Mouse (Mus musculus): ENCODE results near the gene Rftn1.

The Rftn1 gene

DNA sequence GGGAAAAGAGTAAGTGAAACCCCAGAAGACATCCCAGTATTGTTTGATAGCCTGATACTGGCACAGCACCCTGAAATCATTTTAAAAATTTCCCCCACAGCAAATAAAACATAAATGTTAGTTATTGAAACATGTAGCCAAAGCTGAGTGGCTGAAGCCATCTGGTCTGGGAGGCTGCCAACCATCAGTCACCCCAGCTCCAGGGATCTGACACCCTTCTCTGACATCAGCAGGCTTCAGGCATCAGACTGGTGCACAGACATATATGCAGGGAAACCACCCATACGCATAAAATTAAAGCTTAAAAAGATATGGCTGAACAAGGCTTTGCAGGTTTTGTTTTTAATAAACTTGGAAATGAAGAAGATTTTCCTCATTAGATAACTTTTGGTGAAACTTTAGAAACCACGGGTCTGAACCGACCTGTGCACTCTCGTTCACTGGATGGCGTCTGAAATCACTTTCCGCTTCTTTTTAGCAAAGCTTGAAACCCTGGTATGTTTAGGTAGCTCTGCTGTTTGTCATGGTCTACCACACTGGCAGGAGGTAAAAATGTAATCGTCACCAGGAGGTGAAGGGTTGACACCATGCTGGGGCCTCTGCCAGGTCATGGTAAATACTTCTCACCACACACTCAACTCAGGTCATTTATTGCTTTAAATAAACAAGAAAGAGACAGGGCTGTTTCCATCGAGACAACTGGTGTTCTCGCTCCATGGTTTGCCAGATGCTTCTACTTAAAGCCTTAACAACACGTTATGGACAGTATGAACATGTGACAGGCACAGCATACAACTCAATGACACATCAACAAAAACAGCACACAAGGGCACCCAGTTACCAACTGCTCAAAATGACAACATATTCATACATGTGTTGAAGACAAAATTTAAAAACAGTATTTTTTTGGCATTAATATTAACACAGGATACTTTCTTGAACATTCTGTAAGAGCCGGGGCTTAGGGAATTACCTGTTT lies 197.6 kb downstream of the Rftn1 start:
- intact Hi-C loops (cut with DNase I), result no loop called here

DNA sequence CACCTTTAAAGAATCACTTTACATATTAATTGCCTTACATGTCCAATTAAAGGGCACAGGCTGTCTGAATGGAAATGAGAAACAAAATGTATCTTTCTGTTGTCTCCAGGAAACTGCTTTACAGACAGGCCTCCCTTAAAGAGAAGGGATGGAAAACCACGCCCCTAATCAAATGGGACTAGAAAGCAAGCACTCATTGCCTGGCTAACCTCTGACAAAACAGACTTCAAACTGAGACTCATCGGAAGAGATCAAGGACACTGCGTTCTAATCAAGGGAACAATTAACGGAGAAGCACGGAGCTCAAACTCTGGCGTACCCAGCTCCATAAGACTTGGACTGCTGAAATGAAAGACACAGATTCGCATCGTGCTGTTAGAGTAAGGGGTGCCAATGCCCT lies 200.9 kb downstream of the Rftn1 start:
- intact Hi-C loops (cut with DNase I), result no loop called here

GRCm38 (mm10) chr17:49987095-49987494 lies 203.4 kb downstream of the Rftn1 start:
- intact Hi-C loops (cut with DNase I), result no loop called here

DNA sequence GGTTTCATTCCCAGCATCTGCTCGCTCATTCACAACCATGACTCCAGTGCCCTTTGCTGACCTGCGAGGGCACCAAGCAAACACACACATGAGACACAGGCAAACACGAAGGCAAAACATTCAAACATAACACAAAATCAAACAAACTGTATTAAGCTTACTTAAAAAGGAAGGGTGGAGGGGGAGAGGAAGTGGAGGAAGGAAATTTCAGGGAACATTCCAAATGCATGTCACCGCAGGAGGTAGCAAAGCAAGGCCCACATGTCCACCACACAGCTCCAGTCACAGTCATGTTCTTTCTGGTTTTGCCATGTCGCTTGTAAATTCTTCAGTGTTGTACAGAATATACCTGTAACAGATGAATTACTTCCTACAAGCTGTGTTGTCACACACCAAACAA lies 207.0 kb downstream of the Rftn1 start:
- intact Hi-C loops (cut with DNase I), result no loop called here

GRCm38 (mm10) chr17:49982611-49983390 lies 207.7 kb downstream of the Rftn1 start:
- intact Hi-C loops (cut with DNase I), result no loop called here

DNA sequence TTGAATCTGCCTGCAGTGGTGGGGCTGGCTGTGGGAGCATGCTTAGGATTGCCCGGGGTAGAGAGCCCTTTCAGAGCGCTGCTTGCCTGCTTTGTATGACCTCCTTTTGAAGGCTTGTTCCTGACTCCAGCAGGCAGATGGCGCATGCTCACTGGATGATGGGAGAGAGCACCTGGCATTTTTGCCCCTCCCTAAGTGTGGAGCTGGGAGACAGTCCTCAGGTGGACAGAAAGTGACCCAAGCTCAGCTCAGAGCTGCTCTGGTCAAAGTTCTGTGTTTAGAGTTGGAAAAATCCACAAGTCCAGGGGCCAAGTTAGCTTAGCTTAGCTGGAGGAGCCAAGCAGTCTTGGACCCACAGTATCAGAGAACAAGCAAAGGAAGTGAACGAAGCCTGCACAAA lies 208.9 kb downstream of the Rftn1 start:
- intact Hi-C loops (cut with DNase I), result no loop called here

DNA sequence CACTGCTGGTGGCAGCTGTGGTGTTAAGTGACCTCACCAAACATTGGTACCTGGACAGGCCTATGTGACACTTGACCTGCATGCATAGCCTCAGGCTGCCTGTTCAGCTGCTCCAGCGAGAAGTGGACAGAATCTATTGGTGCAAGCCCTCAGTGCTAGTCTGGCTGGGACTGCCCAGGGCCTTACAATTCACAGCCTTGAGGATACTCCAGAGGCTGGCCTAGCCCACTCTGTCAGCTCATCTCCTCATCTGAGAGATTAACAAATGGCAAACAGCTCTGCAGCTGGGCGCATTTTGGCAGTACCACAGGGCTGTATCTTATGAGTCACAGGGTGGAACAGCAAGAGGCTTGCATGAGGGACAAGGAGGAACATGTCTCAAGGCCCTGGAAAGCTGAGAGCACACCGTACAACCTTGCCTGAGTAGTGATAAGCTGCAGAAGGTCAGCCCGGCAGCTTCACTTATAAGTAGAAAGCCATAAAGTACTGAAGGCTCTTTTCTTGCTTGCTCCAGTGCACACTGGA lies 210.7 kb downstream of the Rftn1 start:
- intact Hi-C loops (cut with DNase I), result no loop called here

GRCm38 (mm10) chr17:49977424-49977790 lies 213.1 kb downstream of the Rftn1 start:
- intact Hi-C loops (cut with DNase I), result no loop called here

- intact Hi-C loops (cut with DNase I), result no loop called here
Measured at GRCm38 (mm10) chr17:49976678-49977423, 213.6 kb downstream of the Rftn1 start.

GRCm38 (mm10) chr17:49975481-49975880 lies 215.0 kb downstream of the Rftn1 start:
- intact Hi-C loops (cut with DNase I), result no loop called here

DNA sequence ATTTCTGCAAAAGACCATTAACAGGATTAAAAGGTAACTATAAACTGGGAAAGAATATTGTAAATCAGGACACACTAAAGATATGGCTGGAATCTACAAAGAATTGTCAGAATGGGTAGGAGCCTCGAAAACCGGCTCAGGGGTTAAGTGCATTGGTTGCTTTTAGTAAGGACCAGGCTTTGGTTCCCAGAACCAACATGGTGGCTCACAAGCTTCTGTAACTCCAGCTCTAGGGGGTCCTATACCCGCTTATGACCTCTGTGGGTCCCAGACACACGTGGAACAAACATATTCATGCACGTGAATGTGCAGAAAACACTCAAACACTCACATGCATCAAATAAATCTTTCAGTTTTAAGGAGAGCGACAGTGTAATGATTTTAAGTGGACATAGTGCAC lies 215.5 kb downstream of the Rftn1 start:
- intact Hi-C loops (cut with DNase I), result no loop called here

GRCm38 (mm10) chr17:49972164-49972563 lies 218.3 kb downstream of the Rftn1 start:
- intact Hi-C loops (cut with DNase I), result no loop called here

GRCm38 (mm10) chr17:49971057-49971456 lies 219.4 kb downstream of the Rftn1 start:
- intact Hi-C loops (cut with DNase I), result no loop called here

DNA sequence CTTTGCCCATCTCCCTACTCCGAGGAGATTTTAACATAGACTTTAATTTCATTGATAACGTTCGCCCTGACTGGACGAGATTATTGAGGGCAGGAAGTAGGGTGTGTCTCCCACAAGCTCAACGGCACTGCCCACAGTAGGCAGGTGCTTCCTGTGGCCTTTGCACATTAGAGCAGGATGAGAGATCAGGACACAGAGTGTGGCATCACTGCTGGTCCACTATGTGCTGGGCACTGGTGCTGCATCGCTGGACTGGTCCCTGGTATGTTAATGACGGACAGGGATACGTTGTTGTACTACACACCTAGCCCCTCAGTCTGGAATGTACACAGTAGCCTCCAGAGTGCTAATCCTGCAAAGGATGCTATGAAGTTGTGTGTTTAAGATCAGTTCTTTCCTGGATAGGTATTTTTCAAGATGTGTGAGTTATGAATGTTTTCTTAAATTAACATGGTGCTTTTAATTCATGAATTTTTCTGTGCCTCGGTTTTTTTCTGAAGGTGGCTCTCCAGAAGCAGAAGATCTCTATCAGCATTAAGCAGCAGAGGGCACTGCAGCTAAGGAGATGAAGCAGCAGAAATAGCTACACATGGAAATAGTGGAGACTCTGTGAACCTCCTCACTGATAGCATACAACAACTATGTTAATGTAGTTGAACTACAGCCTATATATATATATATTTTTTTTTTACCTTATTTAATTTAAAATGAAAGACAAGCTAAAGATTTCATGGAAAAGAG lies 221.8 kb downstream of the Rftn1 start:
- intact Hi-C loops (cut with DNase I), result loop anchor here (1.0 to 5.0 kb wide), 2 partner anchors 224 to 269 kb away; partner anchors contain the start of gene Rftn1

- intact Hi-C loops (cut with DNase I), result loop anchor here (5.0 kb wide), 1 partner anchor 226 kb away; the partner anchor contains the start of gene Rftn1
Measured at GRCm38 (mm10) chr17:49965846-49966762, 224.4 kb downstream of the Rftn1 start.

GRCm38 (mm10) chr17:49965035-49965434 lies 225.4 kb downstream of the Rftn1 start:
- intact Hi-C loops (cut with DNase I), result loop anchor here (5.0 kb wide), 1 partner anchor 227 kb away; the partner anchor contains the start of gene Rftn1

- intact Hi-C loops (cut with DNase I), result no loop called here
Measured at GRCm38 (mm10) chr17:49964471-49964870, 226.0 kb downstream of the Rftn1 start.

DNA sequence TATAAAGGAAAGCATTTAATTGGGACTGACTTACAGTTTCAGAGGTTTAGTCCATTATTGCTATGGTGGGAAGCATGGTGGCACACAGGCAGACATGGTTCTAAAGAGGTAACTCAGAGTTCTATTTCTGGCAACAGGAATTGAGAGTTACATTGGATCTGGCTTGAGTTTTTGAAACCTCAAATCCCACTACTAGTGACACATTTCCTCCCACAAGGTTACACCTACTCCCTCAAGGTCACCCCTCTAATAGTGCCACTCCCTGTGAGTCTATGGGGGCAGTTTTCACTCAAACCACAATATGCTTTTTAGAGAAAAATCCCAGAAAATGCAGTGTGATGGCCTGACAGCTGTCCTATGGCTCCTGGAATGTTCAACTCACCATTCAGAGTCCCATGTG lies 231.5 kb downstream of the Rftn1 start:
- intact Hi-C loops (cut with DNase I), result no loop called here

Measured in adrenal gland (tissue).